Mouse (Mus musculus): ENCODE results near the gene Gulp1. TPM values are rescaled to one million over a fixed set of nuclear protein-coding genes. Genes with fewer than 3 reads are reported as not detected.

Gulp1 gene
- total RNA-seq, 2 experiments from 2014 or later: 23.6 to 26.5 TPM

- no peak for DNase-seq (ENCODE audit: low spot score in 2 of 2)
Measured at GRCm38 (mm10) chr1:44683723-44684122, 132.4 kb downstream of the Gulp1 start.

GRCm38 (mm10) chr1:44720785-44721410, 169.6 kb downstream of the Gulp1 start:
- DNase-seq (ENCODE audit: low spot score in 2 of 2): no peak

- DNase-seq (ENCODE audit: low spot score in 2 of 2): no peak
Measured at GRCm38 (mm10) chr1:44741256-44741655, 189.9 kb downstream of the Gulp1 start.

GRCm38 (mm10) chr1:44745711-44746110, 194.4 kb downstream of the Gulp1 start:
- peak; percentile 26 to 55 for DNase-seq (ENCODE audit: low spot score in 2 of 2)

GRCm38 (mm10) chr1:44750731-44751730, 199.7 kb downstream of the Gulp1 start:
- peak in 1 of 2 experiments; percentile 36 for DNase-seq (ENCODE audit: low spot score in 2 of 2)

GRCm38 (mm10) chr1:44778251-44778650, 226.9 kb downstream of the Gulp1 start:
- no peak for DNase-seq (ENCODE audit: low spot score in 2 of 2)

- DNase-seq (ENCODE audit: low spot score in 2 of 2): peak in 1 of 2 experiments; percentile 50
Measured at GRCm38 (mm10) chr1:44803594-44804372, 252.5 kb downstream of the Gulp1 start.

GRCm38 (mm10) chr1:44806368-44806767, 255.1 kb downstream of the Gulp1 start:
- DNase-seq (ENCODE audit: low spot score in 2 of 2): no peak

GRCm38 (mm10) chr1:44810336-44810735, 259.0 kb downstream of the Gulp1 start:
- no peak for DNase-seq (ENCODE audit: low spot score in 2 of 2)

GRCm38 (mm10) chr1:44833934-44834333, 282.6 kb downstream of the Gulp1 start:
- DNase-seq (ENCODE audit: low spot score in 2 of 2): peak in 1 of 2 experiments; percentile 31

Measured in gastrocnemius, postnatal 4 days (tissue).